8 mouse cellular contexts compared by ENCODE assay signal in the genomic region with DNA sequence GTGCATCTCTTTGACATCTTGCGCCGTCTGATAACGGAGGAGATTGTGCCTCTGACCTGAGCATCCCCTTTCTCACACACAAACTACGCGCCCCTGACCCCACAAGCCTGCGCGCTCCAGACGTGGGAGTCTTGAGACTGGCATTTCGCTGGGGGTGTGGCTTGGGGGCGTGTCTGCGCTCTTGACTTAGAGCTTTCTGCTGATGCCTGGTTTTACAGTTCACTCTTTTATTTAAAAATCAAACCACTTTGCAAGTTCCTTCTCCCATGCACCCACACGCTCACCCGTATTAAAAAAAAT.
A peak's percentile ranks its signal among the peaks of the same experiment; 100 is the strongest.
DNase-seq lines count a peak whose midpoint lies in the region; ATAC-seq lines count a peak whose summit lies in the region.
"Not testable (repeated sequence)": the region's sequence is repeated elsewhere in the genome, so short reads cannot be mapped to it uniquely, and the experiment has no call there.

No protein-coding gene starts in this region.

- H3K4me2 ChIP-seq in embryonic facial prominence, embryonic 13.5 days, result peak overlapping the region; percentile 57

- 0% methylated on average over 13 of the region's 13 CpGs for WGBS in embryonic facial prominence, embryonic 13.5 days

- H3K27me3 ChIP-seq in embryonic facial prominence, embryonic 13.5 days, result not testable (repeated sequence)

- H3K36me3 ChIP-seq in embryonic facial prominence, embryonic 13.5 days, result not testable (repeated sequence)

- not testable (repeated sequence) for H3K27ac ChIP-seq in embryonic facial prominence, embryonic 13.5 days

- not testable (repeated sequence) for H3K9me3 ChIP-seq in embryonic facial prominence, embryonic 13.5 days

- peak overlapping the region; percentile 46; the same call in 1 of the 2 replicates for H3K9ac ChIP-seq in embryonic facial prominence, embryonic 13.5 days

- peak; percentile 68 for DNase-seq in adrenal gland, postnatal 10 days
- peak; percentile 63 for DNase-seq in heart, adult 8-10 months (ENCODE audit: low spot score)
- peak; percentile 85 for DNase-seq in kidney, adult 18-20 months
- DNase-seq in left cerebral cortex, postnatal 4 days, result peak; percentile 62
- DNase-seq in right cerebral cortex, postnatal 14 days, result peak; percentile 42
- peak; percentile 41 for DNase-seq in yolk sac, embryonic 10.5 days (ENCODE audit: low spot score)

- ATAC-seq in embryonic facial prominence, embryonic 13.5 days (ENCODE audit: insufficient number of reproducible peaks, insufficient read depth, low FRiP score, low TSS enrichment, low read depth), result not testable (repeated sequence)
- peak; percentile 78 for ATAC-seq in megakaryocyte-erythroid progenitor cell, adult 5-6 weeks (replicated peaks; ENCODE audit: low FRiP score, low TSS enrichment, poor library complexity, severe bottlenecking)

- not testable (repeated sequence) for H3K4me1 ChIP-seq in embryonic facial prominence, embryonic 13.5 days

- peak overlapping the region; percentile 46 for H3K4me3 ChIP-seq in embryonic facial prominence, embryonic 13.5 days

- intact Hi-C loops in left cerebral cortex, postnatal 4 days (cut with DNase I), result not testable (repeated sequence)
